Mouse (Mus musculus): ENCODE measurements around the gene Atp5mpl.

GRCm38 (mm10) chr12:111914031-111914430, 52.7 kb downstream of the Atp5mpl start:
- TF ChIP-seq CTCF (IDR thresholded peaks at IDR 0.05; ENCODE audit: insufficient read depth, low read length) (no peak), POLR2A (IDR thresholded peaks at IDR 0.05; ENCODE audit: borderline replicate concordance, extremely low read depth, low read depth, low read length) (no peak)

All from lung, adult 2 months (tissue).